Mouse (Mus musculus): ENCODE measurements at regions not wholly inside any gene's neighbourhood (a gene's known extent, or its start where the extent isn't known, plus 50 kb on each side); places are given as distances from the start of the nearest gene placed in this dataset.

DNA sequence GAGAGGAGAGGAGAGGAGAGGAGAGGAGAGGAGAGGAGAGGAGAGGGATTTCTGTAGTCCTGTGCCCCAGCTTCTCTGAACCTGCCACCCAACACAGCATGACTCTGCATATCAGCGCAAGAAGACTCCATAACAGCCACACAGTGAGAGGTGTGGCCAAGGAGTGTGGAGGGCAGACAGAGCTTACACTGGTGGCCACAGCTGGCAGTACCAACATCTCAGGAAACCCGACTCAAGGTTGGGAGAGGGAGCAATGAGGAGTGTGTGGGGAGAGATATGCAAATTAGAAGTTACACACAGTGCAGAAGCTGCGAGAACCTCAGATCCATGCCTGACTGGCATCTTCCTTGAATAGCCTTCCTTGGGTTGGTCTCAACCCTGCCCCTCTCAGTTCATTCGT is 63.5 kb upstream of the Vps8 start:
- ATAC-seq (ENCODE audit: low FRiP score, low read depth) (no peak), DNase-seq (ENCODE audit: low spot score) (no peak)
- H3K27me3 ChIP-seq (ENCODE audit: control insufficient read depth, insufficient read depth, low read length), result no peaks in the 10 kb centered on the region
- H3K36me3 ChIP-seq (ENCODE audit: control insufficient read depth, insufficient read depth, low read length), result no peaks in the 10 kb centered on the region
- 55% methylated on average over 4 of the region's 4 CpGs for WGBS
- H3K4me1 ChIP-seq (ENCODE audit: control insufficient read depth, insufficient read depth, low read length), result peaks cover 5% of the 10 kb centered on the region
- no peak overlapping the region for H3K4me3 ChIP-seq (replicated peaks; ENCODE audit: low read length)
- H3K4me2 ChIP-seq (replicated peaks; ENCODE audit: low read depth, low read length, severe bottlenecking), result no peak overlapping the region
- H3K27ac ChIP-seq (replicated peaks; ENCODE audit: low read depth, low read length), result no peak overlapping the region
- no peak overlapping the region for H3K9ac ChIP-seq (ENCODE audit: low read depth, low read length, severe bottlenecking)
- H3K9me3 ChIP-seq (ENCODE audit: control insufficient read depth, low read length), result no peaks in the 10 kb centered on the region
- TF ChIP-seq POLR2A (IDR thresholded peaks at IDR 0.05; ENCODE audit: borderline replicate concordance, extremely low read depth, insufficient read depth, insufficient read length), result no peak

DNA sequence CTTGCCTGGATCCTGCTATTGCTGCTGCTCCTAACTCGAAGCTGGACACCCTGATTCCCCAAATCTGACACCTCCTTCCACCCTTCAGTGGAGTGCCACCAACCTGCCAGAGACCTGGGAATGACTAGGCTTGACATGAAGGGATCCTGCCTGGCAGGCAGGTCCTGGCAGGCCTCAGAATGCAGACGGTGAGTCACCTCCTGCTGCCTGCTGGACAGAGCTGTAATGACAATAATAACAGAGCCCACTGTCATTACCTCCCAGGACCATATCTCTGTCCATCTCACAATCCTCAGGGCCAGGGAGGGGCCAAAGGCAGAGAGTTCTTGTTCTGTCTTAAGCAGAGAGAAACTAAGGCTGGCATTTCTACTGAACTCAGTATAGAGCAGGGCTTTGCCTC is 61.5 kb upstream of the Vps8 start:
- Histone ChIP-seq H3K27ac (replicated peaks; ENCODE audit: low read depth, low read length) (no peak overlapping the region), H3K4me2 (replicated peaks; ENCODE audit: low read depth, low read length, severe bottlenecking) (no peak overlapping the region), H3K4me3 (replicated peaks; ENCODE audit: low read length) (no peak overlapping the region), H3K9ac (ENCODE audit: low read depth, low read length, severe bottlenecking) (no peak overlapping the region), H3K4me1 (ENCODE audit: control insufficient read depth, insufficient read depth, low read length) (peaks cover 5% of the 10 kb centered on the region), H3K9me3 (ENCODE audit: control insufficient read depth, low read length) (no peaks in the 10 kb centered on the region), H3K27me3 (ENCODE audit: control insufficient read depth, insufficient read depth, low read length) (no peaks in the 10 kb centered on the region), H3K36me3 (ENCODE audit: control insufficient read depth, insufficient read depth, low read length) (no peaks in the 10 kb centered on the region)
- 23% methylated on average over 2 of the region's 2 CpGs for WGBS
- ATAC-seq (ENCODE audit: low FRiP score, low read depth) (no peak), DNase-seq (ENCODE audit: low spot score) (no peak)
- TF ChIP-seq POLR2A (IDR thresholded peaks at IDR 0.05; ENCODE audit: borderline replicate concordance, extremely low read depth, insufficient read depth, insufficient read length), result no peak

DNA sequence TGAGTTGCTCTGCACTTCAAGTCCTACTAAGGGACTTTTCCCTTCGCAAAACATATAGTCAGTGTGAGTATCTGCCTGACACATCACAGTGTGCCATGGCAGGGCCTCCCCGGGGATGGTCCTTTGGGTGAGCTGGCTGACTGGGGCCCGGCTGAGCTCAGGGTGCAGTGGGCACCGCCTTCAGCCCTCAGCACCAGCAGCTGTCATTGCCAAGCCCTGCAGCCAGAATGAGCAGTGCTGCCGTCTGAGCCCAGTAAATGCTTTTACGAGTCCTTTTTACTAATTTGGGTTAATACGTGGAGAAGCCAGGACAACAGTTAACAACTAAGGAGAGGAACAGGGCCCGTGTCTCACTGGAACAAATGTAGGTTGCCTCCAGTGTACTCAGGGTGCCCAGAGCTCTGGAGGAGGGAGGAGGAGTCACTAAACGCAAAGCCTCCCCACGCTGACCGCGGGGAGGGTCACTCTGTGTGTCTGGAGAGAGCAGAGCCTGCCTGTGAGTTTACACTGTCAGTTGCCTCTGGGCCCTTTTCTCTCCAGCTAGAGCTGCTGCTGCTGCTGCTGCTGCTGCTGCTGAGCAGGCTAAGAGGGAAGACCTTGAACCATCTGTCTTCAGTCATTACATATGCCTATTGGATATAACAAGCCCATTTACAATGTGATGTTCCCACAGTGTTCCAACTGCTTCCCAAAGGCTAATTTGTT is 60.1 kb upstream of the Vps8 start:
- Histone ChIP-seq H3K9ac (ENCODE audit: low read depth, low read length, severe bottlenecking) (no peak overlapping the region), H3K27me3 (ENCODE audit: control insufficient read depth, insufficient read depth, low read length) (no peaks in the 10 kb centered on the region), H3K9me3 (ENCODE audit: control insufficient read depth, low read length) (no peaks in the 10 kb centered on the region), H3K4me3 (replicated peaks; ENCODE audit: low read length) (no peak overlapping the region), H3K36me3 (ENCODE audit: control insufficient read depth, insufficient read depth, low read length) (no peaks in the 10 kb centered on the region), H3K4me2 (replicated peaks; ENCODE audit: low read depth, low read length, severe bottlenecking) (no peak overlapping the region), H3K27ac (replicated peaks; ENCODE audit: low read depth, low read length) (no peak overlapping the region), H3K4me1 (ENCODE audit: control insufficient read depth, insufficient read depth, low read length) (peaks cover 5% of the 10 kb centered on the region)
- no peak for ATAC-seq (ENCODE audit: low FRiP score, low read depth)
- no peak for TF ChIP-seq POLR2A (IDR thresholded peaks at IDR 0.05; ENCODE audit: borderline replicate concordance, extremely low read depth, insufficient read depth, insufficient read length)
- 27% methylated on average over 12 of the region's 12 CpGs for WGBS
- DNase-seq (ENCODE audit: low spot score), result no peak

DNA sequence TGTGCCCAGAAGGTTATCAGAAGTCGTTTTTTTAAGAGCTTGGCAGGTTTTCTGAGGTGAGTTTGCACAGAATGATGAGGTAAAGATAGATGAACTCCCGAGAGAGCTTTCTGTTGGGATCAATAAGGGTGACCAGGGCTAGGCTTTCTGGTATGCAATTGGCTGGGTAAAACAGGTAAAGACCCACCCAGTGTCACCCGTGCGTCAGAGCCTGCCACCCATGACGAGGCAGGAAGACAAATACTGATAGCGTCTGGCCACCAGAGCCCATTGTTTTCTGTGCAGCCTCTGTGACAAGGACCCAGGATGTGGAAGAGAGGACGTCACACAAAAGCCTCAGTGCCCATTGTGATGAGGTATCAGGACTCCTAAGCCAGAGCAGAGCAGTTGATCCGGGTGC is 58.0 kb upstream of the Vps8 start:
- 77% methylated on average over 8 of the region's 8 CpGs for WGBS
- Histone ChIP-seq H3K4me2 (replicated peaks; ENCODE audit: low read depth, low read length, severe bottlenecking) (no peak overlapping the region), H3K9ac (ENCODE audit: low read depth, low read length, severe bottlenecking) (no peak overlapping the region), H3K4me3 (replicated peaks; ENCODE audit: low read length) (no peak overlapping the region), H3K9me3 (ENCODE audit: control insufficient read depth, low read length) (no peaks in the 10 kb centered on the region), H3K4me1 (ENCODE audit: control insufficient read depth, insufficient read depth, low read length) (peaks cover 5% of the 10 kb centered on the region), H3K36me3 (ENCODE audit: control insufficient read depth, insufficient read depth, low read length) (no peaks in the 10 kb centered on the region), H3K27me3 (ENCODE audit: control insufficient read depth, insufficient read depth, low read length) (no peaks in the 10 kb centered on the region), H3K27ac (replicated peaks; ENCODE audit: low read depth, low read length) (no peak overlapping the region)
- no peak for DNase-seq (ENCODE audit: low spot score)
- ATAC-seq (ENCODE audit: low FRiP score, low read depth), result no peak
- no peak for TF ChIP-seq POLR2A (IDR thresholded peaks at IDR 0.05; ENCODE audit: borderline replicate concordance, extremely low read depth, insufficient read depth, insufficient read length)

DNA sequence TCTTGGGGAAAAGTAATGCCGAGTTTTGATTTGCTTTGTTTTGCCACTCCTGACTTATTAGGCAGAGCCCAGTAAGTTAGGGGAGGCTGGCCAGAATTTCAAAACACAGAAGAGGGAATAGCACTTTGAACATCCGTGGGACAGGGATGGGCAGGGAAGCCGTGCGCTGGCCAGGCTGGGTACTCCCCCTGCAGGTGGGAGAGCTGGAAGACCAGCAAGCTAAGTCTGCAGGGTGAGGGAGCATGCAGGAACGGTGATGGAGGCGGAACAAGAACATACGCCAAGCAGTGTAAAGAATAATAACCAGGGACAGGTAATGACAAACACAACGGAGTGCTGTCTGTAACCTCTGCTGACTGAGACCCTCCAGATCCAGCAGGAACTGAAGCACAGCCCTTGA is 55.5 kb upstream of the Vps8 start:
- Histone ChIP-seq H3K27me3 (ENCODE audit: control insufficient read depth, insufficient read depth, low read length) (no peaks in the 10 kb centered on the region), H3K9ac (ENCODE audit: low read depth, low read length, severe bottlenecking) (no peak overlapping the region), H3K36me3 (ENCODE audit: control insufficient read depth, insufficient read depth, low read length) (no peaks in the 10 kb centered on the region), H3K4me2 (replicated peaks; ENCODE audit: low read depth, low read length, severe bottlenecking) (no peak overlapping the region), H3K27ac (replicated peaks; ENCODE audit: low read depth, low read length) (no peak overlapping the region), H3K4me3 (replicated peaks; ENCODE audit: low read length) (no peak overlapping the region), H3K4me1 (ENCODE audit: control insufficient read depth, insufficient read depth, low read length) (peaks cover 5% of the 10 kb centered on the region), H3K9me3 (ENCODE audit: control insufficient read depth, low read length) (no peaks in the 10 kb centered on the region)
- DNase-seq (ENCODE audit: low spot score), result no peak
- ATAC-seq (ENCODE audit: low FRiP score, low read depth), result peak; percentile 60; the same call in 1 of the 2 replicates
- TF ChIP-seq POLR2A (IDR thresholded peaks at IDR 0.05; ENCODE audit: borderline replicate concordance, extremely low read depth, insufficient read depth, insufficient read length), result no peak
- 24% methylated on average over 8 of the region's 8 CpGs for WGBS
